Mouse (Mus musculus): ENCODE measurements around the gene Rbp7.

DNA sequence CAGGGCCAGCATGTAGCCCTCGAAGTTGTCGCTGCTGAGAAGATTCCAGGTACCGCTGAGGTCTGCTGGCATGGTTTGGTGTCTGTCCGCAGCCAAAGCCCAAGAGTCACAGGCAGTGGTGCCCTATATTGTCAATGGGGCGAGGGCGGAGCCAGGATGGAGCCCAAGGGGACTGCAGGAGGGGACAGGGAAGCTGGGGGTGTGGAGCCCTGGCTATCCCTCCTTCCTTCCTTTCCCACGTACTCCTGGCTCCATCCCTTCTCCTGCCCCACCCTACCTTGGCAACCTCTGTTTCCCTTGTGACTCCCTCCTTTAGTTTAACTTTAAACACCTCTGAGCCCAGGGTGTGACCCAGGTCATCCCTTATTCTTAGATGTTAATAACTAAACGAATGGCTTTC is at the start of gene Rbp7:
- TF ChIP-seq POLR2A (IDR thresholded peaks at IDR 0.05; ENCODE audit: low read depth, low read length), result no peak
- TF ChIP-seq CTCF (IDR thresholded peaks at IDR 0.05; ENCODE audit: borderline replicate concordance, insufficient read depth, low read length), result no peak

Measured in embryonic fibroblast, embryonic 13.5 days (primary cell).